Mouse (Mus musculus): ENCODE measurements at regions not wholly inside any gene's neighbourhood (a gene's known extent, or its start where the extent isn't known, plus 50 kb on each side); places are given as distances from the start of the nearest gene placed in this dataset.
A peak's percentile ranks its signal among the peaks of the same experiment; 100 is the strongest.

GRCm38 (mm10) chr6:91573487-91573886 is 57.8 kb downstream of the Lsm3 start:
- DNase-seq (ENCODE audit: low read depth, low spot score): no peak

- no peak for DNase-seq (ENCODE audit: low read depth, low spot score)
Measured at GRCm38 (mm10) chr6:91574414-91574813, 58.7 kb downstream of the Lsm3 start.

- peak; percentile 24 for DNase-seq (ENCODE audit: low read depth, low spot score)
Measured at GRCm38 (mm10) chr6:91575662-91576364, 60.1 kb downstream of the Lsm3 start.

- DNase-seq (ENCODE audit: low read depth, low spot score): no peak
Measured at GRCm38 (mm10) chr6:91576906-91577305, 61.2 kb downstream of the Lsm3 start.

GRCm38 (mm10) chr6:91579666-91580065 is 63.9 kb downstream of the Lsm3 start:
- no peak for DNase-seq (ENCODE audit: low read depth, low spot score)

GRCm38 (mm10) chr6:91580607-91581006 is 64.9 kb downstream of the Lsm3 start:
- DNase-seq (ENCODE audit: low read depth, low spot score): no peak

DNA sequence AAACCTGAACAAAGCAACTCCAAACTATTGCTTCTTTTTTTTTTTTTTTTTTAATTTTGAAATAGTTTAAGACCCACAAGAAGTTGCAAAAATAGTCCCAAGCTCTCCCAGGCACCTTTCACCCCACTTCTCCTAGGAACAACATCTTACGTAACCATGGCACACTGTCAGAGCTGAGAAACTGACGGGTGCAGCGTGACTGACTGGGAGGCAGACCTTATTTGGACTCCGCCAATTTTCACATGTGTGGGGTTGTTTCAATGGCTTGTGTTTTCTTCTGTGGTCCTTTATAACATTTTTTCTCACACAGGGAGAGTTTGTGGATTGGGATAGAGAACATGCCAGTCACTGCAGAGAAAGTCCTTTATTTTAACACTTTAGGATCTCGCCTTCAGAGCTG is 66.6 kb downstream of the Lsm3 start:
- no peak for DNase-seq (ENCODE audit: low read depth, low spot score)

GRCm38 (mm10) chr6:91583346-91583745 is 67.6 kb downstream of the Lsm3 start:
- DNase-seq (ENCODE audit: low read depth, low spot score): no peak

GRCm38 (mm10) chr6:91585543-91585942 is 69.8 kb downstream of the Lsm3 start:
- DNase-seq (ENCODE audit: low read depth, low spot score): no peak

GRCm38 (mm10) chr6:91589181-91589580 is 73.5 kb downstream of the Lsm3 start:
- DNase-seq (ENCODE audit: low read depth, low spot score): no peak

DNA sequence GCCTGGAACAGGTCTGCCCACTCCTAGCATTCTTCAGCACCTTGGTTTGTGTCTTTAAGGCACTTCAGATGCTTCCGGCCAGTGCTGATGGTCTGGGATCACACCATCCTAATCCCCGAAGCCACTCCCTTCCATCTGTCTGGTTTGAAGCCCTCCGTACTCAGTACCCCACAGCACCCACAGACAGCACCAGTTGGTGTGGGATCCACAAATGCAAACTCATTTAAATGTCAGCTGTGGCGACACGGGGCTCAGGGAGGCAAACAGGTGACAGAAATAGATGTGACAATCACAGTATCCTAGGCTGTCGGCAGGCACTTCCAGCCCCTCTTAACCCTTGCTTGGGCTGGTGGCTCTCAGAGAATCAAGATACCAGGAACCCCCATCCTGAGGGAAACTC is 74.7 kb downstream of the Lsm3 start:
- DNase-seq (ENCODE audit: low read depth, low spot score): no peak

- no peak for DNase-seq (ENCODE audit: low read depth, low spot score)
Measured at GRCm38 (mm10) chr6:91590806-91591571, 75.3 kb downstream of the Lsm3 start.

- no peak for DNase-seq (ENCODE audit: low read depth, low spot score)
Measured at GRCm38 (mm10) chr6:91592651-91593050, 76.9 kb downstream of the Lsm3 start.

GRCm38 (mm10) chr6:91598942-91599341 is 83.2 kb downstream of the Lsm3 start:
- no peak for DNase-seq (ENCODE audit: low read depth, low spot score)

- no peak for DNase-seq (ENCODE audit: low read depth, low spot score)
Measured at GRCm38 (mm10) chr6:91600116-91600515, 83.7 kb upstream of the Slc6a6 start.

DNA sequence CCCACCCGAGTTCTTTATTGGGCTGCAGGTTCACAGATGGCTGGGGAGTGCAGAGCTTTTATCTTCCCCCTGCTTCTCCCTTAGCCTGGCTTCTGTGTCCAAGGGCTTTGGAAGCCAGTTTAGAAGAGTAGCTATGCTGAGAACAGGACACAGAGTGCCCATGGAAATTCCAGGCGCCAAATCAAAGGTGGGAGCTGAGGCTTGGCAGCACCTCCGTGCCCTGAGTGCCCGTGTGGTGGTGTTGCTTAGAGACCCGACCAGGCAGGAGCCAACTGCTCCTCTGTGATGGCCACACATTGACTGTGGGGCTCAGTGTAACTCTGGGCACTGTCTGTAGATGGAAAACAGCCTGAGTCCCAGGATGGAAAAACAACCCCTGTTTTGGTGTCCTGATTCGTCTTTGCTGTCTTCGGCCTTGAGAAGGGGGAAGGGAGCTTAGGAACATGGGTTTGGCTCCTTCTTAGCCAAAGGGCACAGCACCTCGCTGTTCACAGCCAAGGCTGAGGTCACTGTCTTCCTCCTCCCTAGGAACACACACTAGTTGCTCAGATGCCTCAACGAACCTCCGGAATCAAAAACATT is 77.1 kb upstream of the Slc6a6 start:
- DNase-seq (ENCODE audit: low read depth, low spot score): no peak

- no peak for DNase-seq (ENCODE audit: low read depth, low spot score)
Measured at GRCm38 (mm10) chr6:91607613-91608272, 76.1 kb upstream of the Slc6a6 start.

GRCm38 (mm10) chr6:91609671-91610070 is 74.2 kb upstream of the Slc6a6 start:
- DNase-seq (ENCODE audit: low read depth, low spot score): no peak

GRCm38 (mm10) chr6:91615022-91615421 is 68.8 kb upstream of the Slc6a6 start:
- no peak for DNase-seq (ENCODE audit: low read depth, low spot score)

- DNase-seq (ENCODE audit: low read depth, low spot score): no peak
Measured at GRCm38 (mm10) chr6:91616541-91616940, 67.3 kb upstream of the Slc6a6 start.

GRCm38 (mm10) chr6:91617031-91617596 is 66.7 kb upstream of the Slc6a6 start:
- DNase-seq (ENCODE audit: low read depth, low spot score): no peak

GRCm38 (mm10) chr6:91617685-91618084 is 66.2 kb upstream of the Slc6a6 start:
- DNase-seq (ENCODE audit: low read depth, low spot score): no peak

All from c-Kit-negative CD71-positive TER-119-positive erythroid progenitor cells, embryonic 14.5 days (primary cell).